Mouse (Mus musculus) CH12.LX (cell line): ENCODE measurements around the gene Kirrel2. TPM values are rescaled to one million over a fixed set of nuclear protein-coding genes. Genes with fewer than 3 reads are reported as not detected.

ENCODE experiments used
- DNase-seq: peaks from one replicate; pipeline ENCODE4 v3.0.0-alpha.2; 2013; ENCODE audit errors: extremely low read depth
- H3K27ac ChIP-seq: 2 replicates; pipeline ENCODE4 v1.5.1; 2012; ENCODE audit warnings: low read depth, mild to moderate bottlenecking, control low read depth, moderate library complexity; ENCODE audit not compliant: insufficient read depth
- H3K27me3 ChIP-seq: replicated peaks from 2 replicates; pipeline ENCODE3; 2012; ENCODE audit warnings: inconsistent platforms
- H3K36me3 ChIP-seq, 2 experiments: replicated peaks in 1 of 2; 2 replicates each; pipeline versions ENCODE3 to v1.6.1; 2012; ENCODE audit warnings: inconsistent platforms in 1 of 2, low read length in 1 of 2, mild to moderate bottlenecking in 1 of 2, mixed read lengths in 1 of 2, moderate library complexity in 1 of 2; ENCODE audit not compliant: control insufficient read depth in 1 of 2, insufficient read depth in 1 of 2
- H3K4me1 ChIP-seq, 2 experiments: 2 replicates each; pipeline ENCODE4 v1.6.1; 2012; ENCODE audit warnings: inconsistent platforms in 1 of 2, moderate library complexity in 1 of 2; ENCODE audit not compliant: insufficient read depth in 2 of 2, control insufficient read depth in 1 of 2
- H3K4me2 ChIP-seq: 2 replicates; pipeline ENCODE4 v1.6.1; 2012; ENCODE audit warnings: low read depth, mild to moderate bottlenecking, control low read depth; ENCODE audit not compliant: poor library complexity, insufficient read depth, severe bottlenecking
- H3K4me3 ChIP-seq, 3 experiments: fragments of 150-350 bp in 1 of 3; sonication (generic) in 1 of 3; replicated peaks in 1 of 3; 2 replicates each; pipeline versions ENCODE3 to v1.5.1; 2011 to 2012; ENCODE audit warnings: low read depth in 2 of 3, low read length in 2 of 3, mild to moderate bottlenecking in 2 of 3, moderate library complexity in 2 of 3, control low read depth in 1 of 3, improper control_type of control experiment in 1 of 3, inconsistent platforms in 1 of 3, mixed read lengths in 1 of 3; ENCODE audit not compliant: poor library complexity in 1 of 3
- H3K79me2 ChIP-seq: replicated peaks from 2 replicates; pipeline ENCODE4 v1.6.1; 2012; ENCODE audit warnings: mild to moderate bottlenecking, moderate library complexity; ENCODE audit not compliant: control insufficient read depth, poor library complexity, insufficient read depth, severe bottlenecking; ENCODE audit errors: extremely low read depth
- H3K9ac ChIP-seq: 2 replicates; pipeline ENCODE4 v1.6.1; 2012; ENCODE audit warnings: low read depth, mild to moderate bottlenecking, control low read depth, moderate library complexity; ENCODE audit not compliant: insufficient read depth
- H3K9me3 ChIP-seq: replicated peaks from 2 replicates; pipeline ENCODE3; 2012; ENCODE audit warnings: low read length, inconsistent platforms, mixed read lengths
- CTCF ChIP-seq, 2 experiments: IDR thresholded peaks in 1 of 2; conservative IDR thresholded peaks in 1 of 2; 2 replicates each; pipeline ENCODE4 v1.5.1; 2011 to 2012; ENCODE audit warnings: low read depth in 2 of 2, low read length in 2 of 2, improper control_type of control experiment in 1 of 2, inconsistent platforms in 1 of 2, mild to moderate bottlenecking in 1 of 2, moderate library complexity in 1 of 2
- EP300 ChIP-seq: IDR thresholded peaks from 2 replicates; pipeline ENCODE4 v1.6.1; 2011; ENCODE audit warnings: low read length, improper control_type of control experiment
- ETS1 ChIP-seq: conservative IDR thresholded peaks from 2 replicates; pipeline ENCODE4 v1.6.1; 2012; ENCODE audit warnings: low read depth, mild to moderate bottlenecking, inconsistent platforms, low read length, improper control_type of control experiment, moderate library complexity
- MAFK ChIP-seq: IDR thresholded peaks from 2 replicates; pipeline ENCODE4 v1.6.1; 2011; ENCODE audit warnings: low read length, improper control_type of control experiment; ENCODE audit not compliant: insufficient replicate concordance
- MAZ ChIP-seq: IDR thresholded peaks from 2 replicates; pipeline ENCODE4 v1.6.1; 2012; ENCODE audit warnings: low read depth, mild to moderate bottlenecking, inconsistent platforms, low read length, improper control_type of control experiment, moderate library complexity
- MEF2A ChIP-seq: IDR thresholded peaks from 2 replicates; pipeline ENCODE4 v1.6.1; 2014; ENCODE audit warnings: low read depth, mild to moderate bottlenecking, inconsistent platforms, low read length, improper control_type of control experiment, borderline replicate concordance
- MXI1 ChIP-seq: IDR thresholded peaks from 2 replicates; pipeline ENCODE4 v1.6.1; 2011; ENCODE audit warnings: mild to moderate bottlenecking, low read depth, low read length, improper control_type of control experiment
- MYC ChIP-seq: IDR thresholded peaks from 2 replicates; pipeline ENCODE4 v1.6.1; 2011; ENCODE audit warnings: low read depth, mild to moderate bottlenecking, improper control_type of control experiment, low read length
- NELFE ChIP-seq: IDR thresholded peaks from 2 replicates; pipeline ENCODE4 v1.6.1; 2011; ENCODE audit warnings: low read depth, low read length, improper control_type of control experiment
- POLR2A ChIP-seq: IDR thresholded peaks from 2 replicates; pipeline ENCODE4 v1.6.1; 2011; ENCODE audit warnings: low read depth, mild to moderate bottlenecking, improper control_type of control experiment, low read length
- RCOR1 ChIP-seq: conservative IDR thresholded peaks from 2 replicates; pipeline ENCODE4 v1.6.1; 2012; ENCODE audit warnings: low read depth, mild to moderate bottlenecking, inconsistent platforms, low read length, improper control_type of control experiment
- SIN3A ChIP-seq: IDR thresholded peaks from 2 replicates; pipeline ENCODE4 v1.6.1; 2012; ENCODE audit warnings: low read length, improper control_type of control experiment, inconsistent platforms
- UBTF ChIP-seq: IDR thresholded peaks from 2 replicates; pipeline ENCODE4 v1.6.1; 2012; ENCODE audit warnings: low read depth, mild to moderate bottlenecking, inconsistent platforms, low read length, improper control_type of control experiment, moderate library complexity
- ZC3H11A ChIP-seq: IDR thresholded peaks from 2 replicates; pipeline ENCODE4 v1.6.1; 2012; ENCODE audit warnings: low read depth, mild to moderate bottlenecking, inconsistent platforms, low read length, improper control_type of control experiment
- ZKSCAN1 ChIP-seq: IDR thresholded peaks from 2 replicates; pipeline ENCODE4 v1.6.1; 2012; ENCODE audit warnings: low read depth, inconsistent platforms, low read length, improper control_type of control experiment, borderline replicate concordance
- dilution Hi-C: fragments of 300-500 bp; cut with MboI; formaldehyde crosslinking; loops from 2 replicates; pipeline ENCODE4 v1.14.3; 2020; ENCODE audit warnings: low sequenced_read_pairs; ENCODE audit not compliant: extremely low pct_unique_long_range_greater_than_20kb, extremely low pct_ligation_motif_present
- in situ Hi-C: fragments of 300-500 bp; cut with MboI; formaldehyde crosslinking; loops from 3 replicates; pipeline ENCODE4 v1.14.3; 2019; ENCODE audit warnings: low sequenced_read_pairs, low pct_ligation_motif_present, low pct_unique_long_range_greater_than_20kb, mixed read lengths
- polyA plus RNA-seq: library from polyadenylated mRNA; unstranded; fragments of >175 nt; gene quantifications from 2 replicates; pipeline ENCODE4 v1.2.1, GENCODE M21; 2012; ENCODE audit warnings: low read depth; ENCODE audit not compliant: insufficient read length
- total RNA-seq, 2 experiments: library from RNA; depleted of rRNA; stranded (reverse); fragments of 300-350 nt in 1 of 2; fragments of >200 nt in 1 of 2; gene quantifications; 2 replicates each; pipeline ENCODE4 v1.2.3; 2012 to 2014

Gene Kirrel2
- total and polyA plus RNA-seq, 3 experiments, result not detected

DNA sequence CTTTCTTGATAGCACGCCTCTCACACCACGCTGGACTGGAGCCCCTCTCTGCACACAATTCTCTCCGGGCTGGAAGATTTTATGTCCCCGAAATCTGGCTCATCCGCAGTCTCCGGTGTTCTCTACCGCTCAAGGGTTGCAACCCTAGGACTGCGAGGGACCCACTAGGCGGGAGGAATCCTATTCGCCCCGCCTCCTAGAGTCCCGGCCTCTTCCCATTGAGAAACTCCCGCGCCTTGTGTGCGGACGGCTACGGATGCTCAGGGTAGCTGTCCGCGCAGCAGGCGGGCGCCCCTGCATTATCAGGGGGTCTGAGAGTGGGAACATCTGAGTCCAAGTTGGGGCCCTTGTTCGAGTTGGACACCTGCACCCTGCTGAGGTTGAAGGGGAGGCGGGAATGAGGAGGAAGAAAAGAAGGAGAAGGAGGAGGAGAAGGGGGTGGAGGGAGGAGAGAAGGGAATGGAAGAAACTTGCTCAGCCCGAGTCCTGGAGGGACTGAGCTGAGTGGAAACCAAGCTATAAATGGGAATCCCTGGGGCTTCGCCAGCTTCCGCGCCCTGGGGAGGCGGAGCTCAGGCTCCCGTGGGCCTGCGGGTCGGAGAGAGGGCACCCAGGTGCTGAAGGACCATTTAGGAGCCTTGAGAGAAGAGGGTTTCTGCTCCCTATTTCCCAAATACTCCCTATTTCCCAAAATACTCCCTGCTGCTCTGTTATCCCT, 420 bp downstream of the Kirrel2 start:
- Histone ChIP-seq H3K9ac (no peak overlapping the region), H3K9me3 (no peaks in the 10 kb centered on the region), H3K4me3 (no peak overlapping the region), H3K27me3 (peaks cover 96% of the 10 kb centered on the region), H3K4me1 (peaks cover 16 to 31% of the 10 kb centered on the region in 2 experiments), H3K4me2 (peak overlapping the region; percentile 39; the same call in 1 of the 2 replicates), H3K36me3 (no peaks in the 10 kb centered on the region), H3K79me2 (no peaks in the 10 kb centered on the region), H3K27ac (no peak overlapping the region)
- dilution Hi-C loops (no loop called here), in situ Hi-C loops (no loop called here)
- TF ChIP-seq MAFK (no peak), POLR2A (no peak)
- DNase-seq, result no peak

DNA sequence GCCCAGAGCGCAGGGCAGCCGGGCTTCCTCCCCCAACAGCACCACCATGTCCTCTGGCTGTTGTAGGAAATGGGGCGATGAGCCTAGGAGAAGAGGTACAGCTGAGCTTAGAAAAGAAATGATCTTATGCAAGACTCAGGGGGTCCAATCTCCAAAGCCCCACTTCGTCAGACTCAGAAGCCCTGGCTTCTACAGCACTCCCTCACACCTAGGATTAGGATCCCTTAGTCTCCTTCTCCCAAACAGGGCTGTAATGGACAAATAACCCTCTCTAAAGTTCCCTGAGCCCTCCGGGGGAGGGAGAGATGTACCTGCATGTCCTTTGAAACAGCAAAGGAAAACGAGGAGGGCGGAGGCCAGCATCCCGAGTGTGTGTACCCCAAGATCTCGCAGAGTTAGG, 1.0 kb downstream of the Kirrel2 start:
- H3K36me3 ChIP-seq, result no peaks in the 10 kb centered on the region
- no peak overlapping the region for H3K4me3 ChIP-seq
- peaks cover 96% of the 10 kb centered on the region for H3K27me3 ChIP-seq
- no peaks in the 10 kb centered on the region for H3K79me2 ChIP-seq
- no peak for DNase-seq
- no peak overlapping the region for H3K9ac ChIP-seq
- H3K27ac ChIP-seq, result no peak overlapping the region
- H3K9me3 ChIP-seq, result no peaks in the 10 kb centered on the region
- no peak overlapping the region for H3K4me2 ChIP-seq
- dilution Hi-C loops, result no loop called here
- H3K4me1 ChIP-seq, result peaks cover 16 to 31% of the 10 kb centered on the region in 2 experiments
- no peak for TF ChIP-seq POLR2A
- TF ChIP-seq ETS1, result no peak
- TF ChIP-seq MAFK, result no peak
- no peak for TF ChIP-seq SIN3A
- TF ChIP-seq EP300, result no peak
- no peak for TF ChIP-seq ZKSCAN1
- TF ChIP-seq CTCF (conservative IDR thresholded peaks at IDR 0.05 in 1 of 2, IDR thresholded peaks at IDR 0.05 in 1 of 2; ENCODE audit: low read depth in 2 of 2, low read length in 2 of 2), result no peak
- TF ChIP-seq MYC, result no peak
- no peak for TF ChIP-seq MEF2A
- TF ChIP-seq NELFE, result no peak
- TF ChIP-seq RCOR1, result no peak
- no peak for TF ChIP-seq MXI1
- no peak for TF ChIP-seq MAZ
- no peak for TF ChIP-seq UBTF
- TF ChIP-seq, all 38 proteins: peak for 0
- in situ Hi-C loops, result no loop called here

- Histone ChIP-seq H3K4me2 (peak overlapping the region; percentile 70), H3K4me1 (peaks cover 16 to 31% of the 10 kb centered on the region in 2 experiments), H3K27me3 (peaks cover 90% of the 10 kb centered on the region), H3K79me2 (no peaks in the 10 kb centered on the region), H3K27ac (no peak overlapping the region), H3K9ac (no peak overlapping the region), H3K4me3 (no peak overlapping the region), H3K9me3 (no peaks in the 10 kb centered on the region)
- dilution Hi-C loops, result no loop called here
- no peak for DNase-seq
- no peak for TF ChIP-seq MXI1
- no peak for TF ChIP-seq ZC3H11A
- TF ChIP-seq, all 38 proteins: peak for 0
- in situ Hi-C loops, result no loop called here
- no peaks in the 10 kb centered on the region for H3K36me3 ChIP-seq
These were observed 3.2 kb downstream of the Kirrel2 start for GRCm38 (mm10) chr7:30454259-30454658.
